ENCODE assay signal across 8 mouse cellular contexts in genomic region chr19:46306268-46306610, GRCm38 (mm10). TPM values are rescaled to one million over a fixed set of nuclear protein-coding genes. Genes with fewer than 3 reads are reported as not detected.
DNase-seq lines count a peak whose midpoint lies in the region; ATAC-seq and TF ChIP-seq lines count a peak whose summit lies in the region.

No protein-coding gene starts in this region.

- no peak for TF ChIP-seq EP300 in stomach, postnatal 0 days (optimal IDR thresholded peaks at IDR 0.05)

- H3K9me3 ChIP-seq in limb, embryonic 13.5 days = no peaks in the 10 kb centered on the region
- no peaks in the 10 kb centered on the region for H3K9me3 ChIP-seq in stomach, postnatal 0 days (ENCODE audit: control insufficient read depth, low read length)

- WGBS in limb, embryonic 13.5 days = 51% methylated on average over 5 of the region's 5 CpGs
- WGBS in stomach, postnatal 0 days = 53% methylated on average over 5 of the region's 5 CpGs

- peak overlapping the region; percentile 99 for H3K4me2 ChIP-seq in limb, embryonic 13.5 days (replicated peaks)
- peak overlapping the region; percentile 97 for H3K4me2 ChIP-seq in stomach, postnatal 0 days (replicated peaks; ENCODE audit: low read depth)

- peak overlapping the region; percentile 75 for H3K9ac ChIP-seq in limb, embryonic 13.5 days
- peak overlapping the region; percentile 75 for H3K9ac ChIP-seq in stomach, postnatal 0 days (ENCODE audit: low read length)

- H3K4me1 ChIP-seq in limb, embryonic 13.5 days = peaks cover 25% of the 10 kb centered on the region
- H3K4me1 ChIP-seq in stomach, postnatal 0 days (replicated peaks; ENCODE audit: control insufficient read depth, insufficient read depth) = no peaks in the 10 kb centered on the region; the same call in 1 of the 2 replicates

- no peak overlapping the region for H3K27ac ChIP-seq in limb, embryonic 13.5 days
- H3K27ac ChIP-seq in stomach, postnatal 0 days (replicated peaks) = peak overlapping the region; percentile 90; the same call in 1 of the 2 replicates

- no peak for TF ChIP-seq CTCF in stomach, postnatal 0 days (IDR thresholded peaks at IDR 0.05; ENCODE audit: low read depth)

- ATAC-seq in limb, embryonic 13.5 days (ENCODE audit: low FRiP score, low read depth) = no peak
- no peak for ATAC-seq in stomach, postnatal 0 days (ENCODE audit: low FRiP score, low TSS enrichment)

- H3K36me3 ChIP-seq in limb, embryonic 13.5 days = peaks cover 21% of the 10 kb centered on the region
- peaks cover 18% of the 10 kb centered on the region for H3K36me3 ChIP-seq in stomach, postnatal 0 days (ENCODE audit: control insufficient read depth, insufficient read depth, low read length)

- peak; percentile 5 for DNase-seq in gastrocnemius, postnatal 25 days
- no peak for DNase-seq in gastrocnemius, adult 18-20 months (ENCODE audit: low spot score)
- DNase-seq in spleen, postnatal 4 days (ENCODE audit: low spot score in 2 of 2) = peak; percentile 11 to 62
- DNase-seq in spleen, adult 18-20 months = no peak
- DNase-seq in stomach, postnatal 0 days (ENCODE audit: low spot score) = no peak
- no peak for DNase-seq in layer of hippocampus, postnatal 36 days
- DNase-seq in right cerebral cortex, adult 18-20 months = no peak

- H3K4me3 ChIP-seq in limb, embryonic 13.5 days = peak overlapping the region; percentile 70
- peak overlapping the region; percentile 79 for H3K4me3 ChIP-seq in stomach, postnatal 0 days (ENCODE audit: low read depth, low read length)

- H3K27me3 ChIP-seq in limb, embryonic 13.5 days = peaks cover 33% of the 10 kb centered on the region
- no peaks in the 10 kb centered on the region for H3K27me3 ChIP-seq in stomach, postnatal 0 days (ENCODE audit: control insufficient read depth, insufficient read depth, low read length)

RNA-seq across cellular contexts. Expression of gene Nfkb2, which starts 2.1 kb away (rescaled TPM):
- total RNA-seq in gastrocnemius, postnatal 25 days (2021) = 1 to 10 TPM; 7.2 to 8.5 TPM
- 10 to 100 TPM in 1 of 2 experiments, 1 to 10 TPM in 1; 7.7 to 10.9 TPM for total RNA-seq in gastrocnemius, adult 18-20 months (2021)
- polyA plus RNA-seq in limb, embryonic 13.5 days (2015; fragmentation: Nextera tagmentation; extraction: Ambion mirVana) = 9.4 and 11.1 TPM in 2 replicates
- 11.4 and 11.6 TPM in 2 replicates for polyA plus RNA-seq in stomach, postnatal 0 days (2015; fragmentation: Nextera tagmentation; extraction: Ambion mirVana)
- total RNA-seq in layer of hippocampus, postnatal 36 days (2021) = 1 to 10 TPM; 1.9 to 3.2 TPM

RNA-seq across cellular contexts. Expression of gene Psd, which starts 20.7 kb away (rescaled TPM):
- total RNA-seq in gastrocnemius, postnatal 25 days (2021) = under 1 TPM; 0.28 to 0.54 TPM
- total RNA-seq in gastrocnemius, adult 18-20 months (2021) = under 1 TPM; 0.09 to 0.11 TPM
- 4.1 and 4.8 TPM in 2 replicates for polyA plus RNA-seq in limb, embryonic 13.5 days (2015; fragmentation: Nextera tagmentation; extraction: Ambion mirVana)
- polyA plus RNA-seq in stomach, postnatal 0 days (2015; fragmentation: Nextera tagmentation; extraction: Ambion mirVana) = 44.9 and 59.2 TPM in 2 replicates
- total RNA-seq in layer of hippocampus, postnatal 36 days (2021) = 100 to 1,000 TPM; 731 to 733 TPM

RNA-seq across cellular contexts. Expression of gene Fbxl15, which starts 21.7 kb away (rescaled TPM):
- 1 to 10 TPM; 2.9 TPM for total RNA-seq in gastrocnemius, postnatal 25 days (2021)
- 1 to 10 TPM; 3.5 to 3.9 TPM for total RNA-seq in gastrocnemius, adult 18-20 months (2021)
- 14.7 and 15.5 TPM in 2 replicates for polyA plus RNA-seq in limb, embryonic 13.5 days (2015; fragmentation: Nextera tagmentation; extraction: Ambion mirVana)
- 13.2 and 14.8 TPM in 2 replicates for polyA plus RNA-seq in stomach, postnatal 0 days (2015; fragmentation: Nextera tagmentation; extraction: Ambion mirVana)
- 10 to 100 TPM; 28.3 to 33.6 TPM for total RNA-seq in layer of hippocampus, postnatal 36 days (2021)

RNA-seq across cellular contexts. Expression of gene Cuedc2, which starts 32.3 kb away (rescaled TPM):
- 10 to 100 TPM; 56.1 to 56.5 TPM for total RNA-seq in gastrocnemius, postnatal 25 days (2021)
- 10 to 100 TPM; 59.8 to 65.7 TPM for total RNA-seq in gastrocnemius, adult 18-20 months (2021)
- polyA plus RNA-seq in limb, embryonic 13.5 days (2015; fragmentation: Nextera tagmentation; extraction: Ambion mirVana) = 176 and 177 TPM in 2 replicates
- 75.3 and 77.5 TPM in 2 replicates for polyA plus RNA-seq in stomach, postnatal 0 days (2015; fragmentation: Nextera tagmentation; extraction: Ambion mirVana)
- 100 to 1,000 TPM; 164 to 167 TPM for total RNA-seq in layer of hippocampus, postnatal 36 days (2021)

RNA-seq across cellular contexts. Expression of gene Mfsd13a, which starts 34.7 kb away (rescaled TPM):
- 1 to 10 TPM; 1.0 to 1.2 TPM for total RNA-seq in gastrocnemius, postnatal 25 days (2021)
- total RNA-seq in gastrocnemius, adult 18-20 months (2021) = 1 to 10 TPM; 1.6 to 1.9 TPM
- polyA plus RNA-seq in limb, embryonic 13.5 days (2015; fragmentation: Nextera tagmentation; extraction: Ambion mirVana) = 3.5 and 4.8 TPM in 2 replicates
- polyA plus RNA-seq in stomach, postnatal 0 days (2015; fragmentation: Nextera tagmentation; extraction: Ambion mirVana) = 5.3 and 7.7 TPM in 2 replicates
- total RNA-seq in layer of hippocampus, postnatal 36 days (2021) = 10 to 100 TPM; 28.2 to 30.3 TPM

Comparison
In these comparisons a context has a peak if more than half of its experiments do, and no peak if none do; other contexts are left out.
1. DNase-seq: peak in gastrocnemius, postnatal 25 days (single experiment) and spleen, postnatal 4 days (2 of 2); none in gastrocnemius, adult 18-20 months (single experiment), spleen, adult 18-20 months (0 of 2), stomach, postnatal 0 days (single experiment), layer of hippocampus, postnatal 36 days (0 of 2) and right cerebral cortex, adult 18-20 months (single experiment).
2. RNA of gene Psd, which starts 20.7 kb away (total RNA-seq): 731 to 733 TPM in layer of hippocampus, postnatal 36 days; 0.28 to 0.54 TPM in gastrocnemius, postnatal 25 days and 0.09 to 0.11 TPM in gastrocnemius, adult 18-20 months; every median in the first group is over 100 times any median in the second.
3. RNA of gene Fbxl15, which starts 21.7 kb away (total RNA-seq): 28.3 to 33.6 TPM in layer of hippocampus, postnatal 36 days; 3.5 to 3.9 TPM in gastrocnemius, adult 18-20 months and 2.9 TPM in gastrocnemius, postnatal 25 days; every median in the first group is over 4 times any median in the second.